In the genomic region with DNA sequence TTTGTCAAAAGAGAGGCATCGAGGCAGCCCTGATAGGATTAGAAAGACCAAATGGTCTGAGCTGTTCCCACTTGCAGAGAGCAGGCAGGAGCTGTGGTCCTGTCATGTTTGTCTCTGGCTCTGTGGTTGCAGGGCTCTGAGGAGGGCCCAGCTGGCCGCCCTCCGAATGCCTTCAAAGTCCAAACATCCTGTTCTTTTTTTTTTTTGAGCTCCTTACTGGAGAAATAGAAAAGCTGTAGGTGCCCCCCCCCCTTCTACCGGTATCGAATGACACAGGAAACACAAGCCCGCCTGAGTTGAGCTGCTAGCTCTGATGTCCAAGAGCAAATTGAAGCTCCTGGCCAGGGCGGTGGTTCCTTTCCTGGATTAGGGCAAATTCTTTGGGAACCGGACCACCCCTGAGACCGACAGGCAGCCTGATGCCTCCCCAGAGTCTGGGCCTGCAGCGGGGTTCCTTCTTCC, we compare ENCODE assay signal across 10 mouse cellular contexts. TPM values are rescaled to one million over a fixed set of nuclear protein-coding genes. Genes with fewer than 3 reads are reported as not detected.
DNase-seq lines count a peak whose midpoint lies in the region; ATAC-seq lines count a peak whose summit lies in the region.
"Had no signal": no experiment of that assay in that cellular context is flagged by ENCODE, and none has a peak within 500 bp of the region (broad histone marks: within the 10 kb centered on the region; RNA-seq: fewer than 3 reads in every experiment).

No protein-coding gene starts in this region.

- no peaks in the 10 kb centered on the region for H3K27me3 ChIP-seq in embryonic facial prominence, embryonic 13.5 days
- no peaks in the 10 kb centered on the region for H3K27me3 ChIP-seq in hindbrain, embryonic 10.5 days (ENCODE audit: insufficient read depth, poor library complexity, severe bottlenecking)
- H3K27me3 ChIP-seq in liver, embryonic 12.5 days (replicated peaks) = peaks cover 15% of the 10 kb centered on the region
- H3K27me3 ChIP-seq in stomach, embryonic 14.5 days (ENCODE audit: control insufficient read depth, insufficient read depth, low read length) = no peaks in the 10 kb centered on the region
- H3K27me3 ChIP-seq: Patski had no signal

- peak overlapping the region; percentile 41 for H3K9ac ChIP-seq in embryonic facial prominence, embryonic 13.5 days
- H3K9ac ChIP-seq in liver, embryonic 12.5 days = no peak overlapping the region
- H3K9ac ChIP-seq in stomach, embryonic 14.5 days (replicated peaks; ENCODE audit: low read depth, low read length) = no peak overlapping the region; the same call in 1 of the 2 replicates

- H3K36me3 ChIP-seq in embryonic facial prominence, embryonic 13.5 days = peaks cover 48% of the 10 kb centered on the region
- H3K36me3 ChIP-seq in hindbrain, embryonic 10.5 days = peaks cover 18% of the 10 kb centered on the region
- H3K36me3 ChIP-seq in liver, embryonic 12.5 days = peaks cover 17% of the 10 kb centered on the region; the same call in 1 of the 2 replicates
- peaks cover 9% of the 10 kb centered on the region for H3K36me3 ChIP-seq in stomach, embryonic 14.5 days (ENCODE audit: control insufficient read depth, insufficient read depth, low read length)

- H3K9me3 ChIP-seq in embryonic facial prominence, embryonic 13.5 days = no peaks in the 10 kb centered on the region
- no peaks in the 10 kb centered on the region for H3K9me3 ChIP-seq in hindbrain, embryonic 10.5 days
- H3K9me3 ChIP-seq in liver, embryonic 12.5 days (replicated peaks) = no peaks in the 10 kb centered on the region
- H3K9me3 ChIP-seq in stomach, embryonic 14.5 days (ENCODE audit: control insufficient read depth, low read depth, low read length) = no peaks in the 10 kb centered on the region
- H3K9me3 ChIP-seq: megakaryocyte, embryonic 14.5 days had no signal

- peak overlapping the region; percentile 21; the same call in 1 of the 2 replicates for H3K4me2 ChIP-seq in embryonic facial prominence, embryonic 13.5 days
- H3K4me2 ChIP-seq in liver, embryonic 12.5 days = peak overlapping the region; percentile 21; the same call in 1 of the 2 replicates
- peak overlapping the region; percentile 31 for H3K4me2 ChIP-seq in stomach, embryonic 14.5 days (replicated peaks; ENCODE audit: low read depth, low read length)

- ATAC-seq in embryonic facial prominence, embryonic 13.5 days (ENCODE audit: insufficient number of reproducible peaks, insufficient read depth, low FRiP score, low TSS enrichment, low read depth) = no peak
- no peak for ATAC-seq in liver, embryonic 12.5 days
- ATAC-seq in stomach, embryonic 14.5 days (ENCODE audit: insufficient number of reproducible peaks, insufficient read depth, low FRiP score, low read depth) = no peak
- no peak for ATAC-seq in monocyte, adult 5-6 weeks (replicated peaks; ENCODE audit: insufficient number of reproducible peaks, low FRiP score, low TSS enrichment, poor library complexity, severe bottlenecking)
- ATAC-seq: Patski had no signal

- peaks cover 50% of the 10 kb centered on the region for H3K4me1 ChIP-seq in embryonic facial prominence, embryonic 13.5 days
- peaks cover 49% of the 10 kb centered on the region for H3K4me1 ChIP-seq in hindbrain, embryonic 10.5 days (replicated peaks)
- peaks cover 40% of the 10 kb centered on the region for H3K4me1 ChIP-seq in liver, embryonic 12.5 days
- peaks cover 43% of the 10 kb centered on the region for H3K4me1 ChIP-seq in stomach, embryonic 14.5 days (ENCODE audit: control insufficient read depth, insufficient read depth, low read length)

- peak; percentile 18 for DNase-seq in 3T3-L1 (ENCODE audit: low read depth, low spot score)
- peak; percentile 36 for DNase-seq in hindbrain, embryonic 10.5 days (ENCODE audit: low spot score)
- no peak for DNase-seq in urinary bladder, postnatal 10 days (ENCODE audit: low spot score)
- no peak for DNase-seq in cerebellum, adult 9-10 months

- 4% methylated on average over 10 of the region's 10 CpGs for WGBS in embryonic facial prominence, embryonic 13.5 days
- WGBS in hindbrain, embryonic 10.5 days = 26% methylated on average over 10 of the region's 10 CpGs
- 24% methylated on average over 10 of the region's 10 CpGs for WGBS in liver, embryonic 12.5 days (ENCODE audit: insufficient replicate concordance)
- WGBS in stomach, embryonic 14.5 days = 9% methylated on average over 10 of the region's 10 CpGs

- H3K4me3 ChIP-seq in embryonic facial prominence, embryonic 13.5 days = 0 out of 2 replicates have a peak overlapping the region, but pooled peaks have one; percentile 1
- H3K4me3 ChIP-seq in hindbrain, embryonic 10.5 days = peak overlapping the region; percentile 27
- no peak overlapping the region for H3K4me3 ChIP-seq in liver, embryonic 12.5 days
- peak overlapping the region; percentile 13; the same call in 1 of the 2 replicates for H3K4me3 ChIP-seq in stomach, embryonic 14.5 days (ENCODE audit: low read depth, low read length)
- H3K4me3 ChIP-seq: megakaryocyte, embryonic 14.5 days had no signal

- peak overlapping the region; percentile 89 for H3K27ac ChIP-seq in embryonic facial prominence, embryonic 13.5 days
- H3K27ac ChIP-seq in hindbrain, embryonic 10.5 days = peak overlapping the region; percentile 83
- H3K27ac ChIP-seq in liver, embryonic 12.5 days = peak overlapping the region; percentile 69
- H3K27ac ChIP-seq in stomach, embryonic 14.5 days (ENCODE audit: low read length) = peak overlapping the region; percentile 92

RNA-seq across cellular contexts. Expression of gene Ece1, which starts 58.5 kb away (rescaled TPM):
- polyA plus RNA-seq in embryonic facial prominence, embryonic 13.5 days (2015; fragmentation: Nextera tagmentation; extraction: Ambion mirVana) = 49.9 and 65.0 TPM in 2 replicates
- polyA plus RNA-seq in hindbrain, embryonic 10.5 days (2016; fragmentation: Nextera tagmentation; extraction: Ambion mirVana) = 33.7 and 37.6 TPM in 2 replicates
- polyA plus RNA-seq in liver, embryonic 12.5 days (2016; fragmentation: Nextera tagmentation; extraction: Ambion mirVana) = 17.8 and 18.5 TPM in 2 replicates
- 80.6 and 83.2 TPM in 2 replicates for polyA plus RNA-seq in stomach, embryonic 14.5 days (2014; fragmentation: Nextera tagmentation; extraction: Ambion mirVana)
- 7.1 to 11.7 TPM (median 9.6 TPM) in 3 replicates for total RNA-seq in monocyte, adult 5-6 weeks (2017)

Comparison
In these comparisons a context has a peak if more than half of its experiments do, and no peak if none do; other contexts are left out.
1. DNase-seq: peak in 3T3-L1 (single experiment) and hindbrain, embryonic 10.5 days (single experiment); none in urinary bladder, postnatal 10 days (single experiment) and cerebellum, adult 9-10 months (single experiment).
2. Peak in every context shown above with its lines, with median percentiles within 50 percentile points of each other: H3K27ac ChIP-seq and H3K4me2 ChIP-seq.